Mouse (Mus musculus): ENCODE measurements around the gene Rprd1b. TPM values are rescaled to one million over a fixed set of nuclear protein-coding genes. Genes with fewer than 3 reads are reported as not detected.

Rprd1b gene
- polyA plus RNA-seq (2015; fragmentation: Nextera tagmentation; extraction: Ambion mirVana), result 17.1 and 19.8 TPM in 2 replicates

DNA sequence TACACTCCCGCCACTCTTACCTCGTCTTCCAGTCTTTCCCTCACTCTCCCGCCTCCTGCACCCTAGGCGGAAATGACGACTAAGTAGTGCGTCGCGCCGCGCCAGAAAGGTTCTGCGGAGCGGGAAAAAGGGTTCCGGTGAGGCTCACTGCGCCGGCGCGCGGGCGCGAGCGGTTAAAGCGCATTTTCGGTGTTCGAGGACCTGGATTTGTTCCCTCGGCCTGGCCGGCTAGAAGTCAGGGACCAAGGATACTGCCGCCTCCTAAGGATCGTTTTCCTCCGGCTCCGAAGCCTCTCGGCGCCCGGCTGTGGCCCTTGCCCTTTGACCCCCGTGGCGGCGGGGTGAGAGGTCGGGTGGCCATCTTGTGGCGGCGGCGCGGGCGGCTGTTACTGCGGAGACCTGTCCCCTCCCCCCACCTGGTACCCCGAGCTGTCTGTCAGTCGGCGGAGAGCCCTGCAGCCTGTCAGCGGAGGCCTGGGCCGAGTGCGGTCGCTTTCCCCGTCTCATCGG, at the start of gene Rprd1b, which contains the start of gene Tti1:
Gene Rprd1b (plus strand): TSS at position 144 of the 510 bp plus-strand sequence.
Gene Tti1 (minus strand): TSS at position 80 of the 510 bp plus-strand sequence.
- H3K4me2 ChIP-seq (replicated peaks; ENCODE audit: low read depth), result peak within 1 kb of the TSS; percentile 83
- peak within 1 kb of the TSS; percentile 89 for H3K27ac ChIP-seq (ENCODE audit: low read depth, low read length)
- H3K36me3 ChIP-seq (ENCODE audit: control insufficient read depth, insufficient read depth), result no peaks in the 10 kb centered on the region
- WGBS, result under 1% methylated on average over 51 of the region's 52 CpGs
- H3K27me3 ChIP-seq (replicated peaks; ENCODE audit: control insufficient read depth, insufficient read depth, low read length), result no peaks in the 10 kb centered on the region
- ATAC-seq, result peak; percentile 92
- peak; percentile 10; the same call in 1 of the 2 replicates for TF ChIP-seq CTCF (IDR thresholded peaks at IDR 0.05; ENCODE audit: low read depth)
- H3K4me1 ChIP-seq (replicated peaks; ENCODE audit: control insufficient read depth, insufficient read depth, low read length), result peaks cover 10% of the 10 kb centered on the region; the same call in 1 of the 2 replicates
- peak within 1 kb of the TSS; percentile 93 for H3K4me3 ChIP-seq (ENCODE audit: low read depth, low read length)
- peak within 1 kb of the TSS; percentile 82 for H3K9ac ChIP-seq (ENCODE audit: low read depth, low read length)
- no peaks in the 10 kb centered on the region for H3K9me3 ChIP-seq (ENCODE audit: control insufficient read depth)

- Histone ChIP-seq H3K4me1 (replicated peaks; ENCODE audit: control insufficient read depth, insufficient read depth, low read length) (no peaks in the 10 kb centered on the region), H3K27me3 (replicated peaks; ENCODE audit: control insufficient read depth, insufficient read depth, low read length) (0 out of 2 replicates have a peak, but pooled peaks cover 9% of the 10 kb centered on the region), H3K4me3 (ENCODE audit: low read depth, low read length) (no peak overlapping the region), H3K4me2 (replicated peaks; ENCODE audit: low read depth) (no peak overlapping the region), H3K36me3 (ENCODE audit: control insufficient read depth, insufficient read depth) (peaks cover 4% of the 10 kb centered on the region; the same call in 1 of the 2 replicates), H3K27ac (ENCODE audit: low read depth, low read length) (no peak overlapping the region), H3K9me3 (ENCODE audit: control insufficient read depth) (no peaks in the 10 kb centered on the region), H3K9ac (ENCODE audit: low read depth, low read length) (no peak overlapping the region)
- no peak for ATAC-seq
- no peak for TF ChIP-seq CTCF (IDR thresholded peaks at IDR 0.05; ENCODE audit: low read depth)
- WGBS, result 68% methylated on average over 5 of the region's 5 CpGs
Measured at GRCm38 (mm10) chr2:157979241-157979640, 49.1 kb upstream of the Rprd1b start.

DNA sequence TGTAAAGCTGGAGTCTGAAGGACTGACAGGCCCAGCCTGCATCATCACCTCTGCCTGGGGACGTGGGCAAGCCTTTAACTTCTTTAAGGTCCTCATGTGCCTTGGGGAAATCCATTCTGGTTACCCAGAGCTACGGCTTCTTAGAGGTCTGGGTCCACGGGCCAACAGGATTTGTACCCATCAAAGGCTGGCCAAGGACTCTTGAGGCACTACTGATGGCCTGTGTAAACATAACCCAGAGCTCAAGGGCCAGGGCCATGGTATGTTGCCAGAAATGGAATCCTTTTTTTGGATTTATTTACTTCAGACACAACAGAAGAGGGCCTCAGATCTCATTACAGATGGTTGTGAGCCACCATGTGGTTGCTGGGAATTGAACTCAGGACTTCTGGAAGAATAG, 45.6 kb upstream of the Rprd1b start:
- H3K36me3 ChIP-seq (ENCODE audit: control insufficient read depth, insufficient read depth), result peaks cover 9% of the 10 kb centered on the region; the same call in 1 of the 2 replicates
- no peak overlapping the region for H3K27ac ChIP-seq (ENCODE audit: low read depth, low read length)
- no peak for ATAC-seq
- no peaks in the 10 kb centered on the region for H3K9me3 ChIP-seq (ENCODE audit: control insufficient read depth)
- H3K9ac ChIP-seq (ENCODE audit: low read depth, low read length), result no peak overlapping the region
- H3K4me1 ChIP-seq (replicated peaks; ENCODE audit: control insufficient read depth, insufficient read depth, low read length), result no peaks in the 10 kb centered on the region
- TF ChIP-seq CTCF (IDR thresholded peaks at IDR 0.05; ENCODE audit: low read depth), result no peak
- H3K4me3 ChIP-seq (ENCODE audit: low read depth, low read length), result no peak overlapping the region
- no peaks in the 10 kb centered on the region for H3K27me3 ChIP-seq (replicated peaks; ENCODE audit: control insufficient read depth, insufficient read depth, low read length)
- WGBS, result 77% methylated on average over 3 of the region's 3 CpGs
- H3K4me2 ChIP-seq (replicated peaks; ENCODE audit: low read depth), result no peak overlapping the region

- H3K27ac ChIP-seq (ENCODE audit: low read depth, low read length), result no peak overlapping the region
- WGBS, result 77% methylated on average over 4 of the region's 4 CpGs
- no peak for TF ChIP-seq CTCF (IDR thresholded peaks at IDR 0.05; ENCODE audit: low read depth)
- no peak for ATAC-seq
- no peak overlapping the region for H3K9ac ChIP-seq (ENCODE audit: low read depth, low read length)
- H3K36me3 ChIP-seq (ENCODE audit: control insufficient read depth, insufficient read depth), result peaks cover 9% of the 10 kb centered on the region; the same call in 1 of the 2 replicates
- H3K4me2 ChIP-seq (replicated peaks; ENCODE audit: low read depth), result no peak overlapping the region
- no peaks in the 10 kb centered on the region for H3K27me3 ChIP-seq (replicated peaks; ENCODE audit: control insufficient read depth, insufficient read depth, low read length)
- no peak overlapping the region for H3K4me3 ChIP-seq (ENCODE audit: low read depth, low read length)
- no peaks in the 10 kb centered on the region for H3K4me1 ChIP-seq (replicated peaks; ENCODE audit: control insufficient read depth, insufficient read depth, low read length)
- no peaks in the 10 kb centered on the region for H3K9me3 ChIP-seq (ENCODE audit: control insufficient read depth)
Measured at GRCm38 (mm10) chr2:157983276-157983675, 45.0 kb upstream of the Rprd1b start.

DNA sequence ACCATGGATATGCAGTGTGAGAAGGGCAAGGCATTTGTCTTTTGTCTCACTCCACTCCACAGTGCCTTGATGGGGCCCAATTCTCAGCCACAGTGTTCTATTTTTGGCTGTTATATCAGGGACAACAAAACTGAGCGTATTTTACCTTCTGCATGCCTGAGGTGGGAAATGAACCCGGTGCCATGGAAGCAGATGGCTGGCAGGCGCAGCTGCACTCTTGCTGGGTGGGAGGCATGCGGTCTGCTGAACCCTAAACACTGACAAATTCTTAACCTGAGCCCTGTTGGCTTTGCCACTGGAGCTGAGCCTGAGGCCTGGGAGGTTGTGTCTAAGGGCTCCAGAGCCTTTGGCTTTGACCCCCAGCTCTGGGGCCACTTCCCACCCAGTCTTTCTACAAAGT, 42.7 kb upstream of the Rprd1b start:
- H3K4me1 ChIP-seq (replicated peaks; ENCODE audit: control insufficient read depth, insufficient read depth, low read length), result no peaks in the 10 kb centered on the region
- TF ChIP-seq CTCF (IDR thresholded peaks at IDR 0.05; ENCODE audit: low read depth), result no peak
- H3K4me2 ChIP-seq (replicated peaks; ENCODE audit: low read depth), result no peak overlapping the region
- H3K4me3 ChIP-seq (ENCODE audit: low read depth, low read length), result no peak overlapping the region
- ATAC-seq, result no peak
- 90% methylated on average over 4 of the region's 4 CpGs for WGBS
- H3K9ac ChIP-seq (ENCODE audit: low read depth, low read length), result no peak overlapping the region
- H3K9me3 ChIP-seq (ENCODE audit: control insufficient read depth), result no peaks in the 10 kb centered on the region
- H3K27me3 ChIP-seq (replicated peaks; ENCODE audit: control insufficient read depth, insufficient read depth, low read length), result no peaks in the 10 kb centered on the region
- H3K27ac ChIP-seq (ENCODE audit: low read depth, low read length), result no peak overlapping the region
- peaks cover 9% of the 10 kb centered on the region; the same call in 1 of the 2 replicates for H3K36me3 ChIP-seq (ENCODE audit: control insufficient read depth, insufficient read depth)

GRCm38 (mm10) chr2:157986235-157986634, 42.1 kb upstream of the Rprd1b start:
- no peak overlapping the region for H3K4me3 ChIP-seq (ENCODE audit: low read depth, low read length)
- ATAC-seq, result no peak

More at GRCm38 (mm10) chr2:157986235-157986634, 42.1 kb upstream of the Rprd1b start:
- peaks cover 9% of the 10 kb centered on the region; the same call in 1 of the 2 replicates for H3K36me3 ChIP-seq (ENCODE audit: control insufficient read depth, insufficient read depth)
- H3K4me2 ChIP-seq (replicated peaks; ENCODE audit: low read depth), result no peak overlapping the region
- no peak overlapping the region for H3K27ac ChIP-seq (ENCODE audit: low read depth, low read length)
- 88% methylated on average over 6 of the region's 6 CpGs for WGBS
- no peaks in the 10 kb centered on the region for H3K9me3 ChIP-seq (ENCODE audit: control insufficient read depth)
- no peak overlapping the region for H3K9ac ChIP-seq (ENCODE audit: low read depth, low read length)
- H3K4me1 ChIP-seq (replicated peaks; ENCODE audit: control insufficient read depth, insufficient read depth, low read length), result no peaks in the 10 kb centered on the region
- no peaks in the 10 kb centered on the region for H3K27me3 ChIP-seq (replicated peaks; ENCODE audit: control insufficient read depth, insufficient read depth, low read length)
- no peak for TF ChIP-seq CTCF (IDR thresholded peaks at IDR 0.05; ENCODE audit: low read depth)

Data from intestine, postnatal 0 days (tissue).